Mouse (Mus musculus) layer of hippocampus, adult 11-12 months (tissue): Measurements from ENCODE around the gene Zfp827.
A peak's percentile ranks its signal among the peaks of the same experiment; 100 is the strongest.

Source experiments
- DNase-seq: peaks from one replicate; pipeline ENCODE4 v3.0.0; 2022; ENCODE audit warnings: low spot score

The Zfp827 gene

DNA sequence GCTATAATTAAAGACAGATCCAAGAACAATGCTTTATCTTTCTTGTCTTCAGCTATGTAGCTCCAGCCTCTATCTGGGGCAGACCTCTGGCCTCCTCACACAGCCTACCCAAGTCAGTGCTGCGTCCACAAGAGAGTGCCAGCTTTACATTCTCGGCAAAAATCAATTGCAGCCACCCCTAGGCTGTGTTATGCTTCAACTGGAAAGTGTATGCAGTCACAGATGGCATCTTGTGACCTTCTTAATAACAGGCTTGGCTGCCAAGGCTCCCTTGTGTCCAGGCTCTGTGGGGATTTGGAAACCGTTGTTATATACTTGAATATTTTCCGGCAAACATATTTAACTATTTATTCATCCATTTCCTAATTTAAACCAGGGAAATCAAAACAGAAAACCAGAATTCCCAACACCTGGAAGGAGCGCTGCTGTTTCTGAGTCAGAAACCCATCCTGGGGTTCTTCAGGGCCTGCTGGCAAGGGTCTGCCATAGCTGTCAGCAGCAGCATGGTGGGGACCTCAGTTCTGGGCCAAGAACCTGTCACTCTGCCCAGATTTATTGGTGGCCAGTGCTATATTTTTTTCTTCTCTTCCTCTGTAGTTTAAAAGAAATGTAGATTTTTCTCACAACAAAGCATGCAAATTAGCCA lies 194.0 kb downstream of the Zfp827 start:
- DNase-seq: no peak

DNA sequence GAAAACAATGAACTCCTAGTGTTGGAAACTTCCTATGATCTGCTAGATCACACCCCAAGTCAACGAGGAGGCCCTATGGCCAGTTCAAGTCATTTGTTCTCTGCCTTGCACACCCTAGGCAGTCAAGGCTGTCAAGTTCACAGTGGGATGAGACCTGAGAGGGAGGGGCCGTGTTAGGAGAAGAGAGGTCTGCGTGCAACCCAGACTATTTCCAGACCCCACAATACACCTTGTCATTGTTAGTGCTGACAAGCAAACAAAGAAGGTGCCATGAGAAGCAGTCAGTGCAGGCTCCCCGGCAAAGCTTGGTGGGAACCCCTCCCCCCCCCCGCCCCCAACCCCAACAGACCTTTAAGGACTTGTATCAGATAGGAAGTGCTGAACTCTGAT lies 194.5 kb downstream of the Zfp827 start:
- DNase-seq: no peak

DNA sequence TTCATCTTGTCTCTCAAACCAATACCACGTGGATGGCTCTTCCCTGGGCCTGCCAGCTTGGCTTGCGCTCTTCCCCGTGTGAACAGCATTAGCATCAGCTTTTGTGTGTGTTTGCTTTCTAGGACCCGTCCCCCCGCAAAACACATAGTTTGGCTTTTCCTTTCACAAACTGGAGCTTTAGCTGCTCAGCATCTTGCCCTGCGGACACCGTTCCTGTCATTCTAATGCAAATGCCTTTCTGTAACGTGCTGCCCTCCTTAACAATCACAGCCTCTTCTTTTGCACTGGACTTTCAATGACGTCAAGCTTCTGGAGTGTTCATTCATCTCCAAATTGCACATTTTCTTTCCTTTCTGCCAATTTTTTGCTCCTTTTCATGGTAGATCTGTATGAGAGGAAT lies 196.1 kb downstream of the Zfp827 start:
- DNase-seq: no peak

DNA sequence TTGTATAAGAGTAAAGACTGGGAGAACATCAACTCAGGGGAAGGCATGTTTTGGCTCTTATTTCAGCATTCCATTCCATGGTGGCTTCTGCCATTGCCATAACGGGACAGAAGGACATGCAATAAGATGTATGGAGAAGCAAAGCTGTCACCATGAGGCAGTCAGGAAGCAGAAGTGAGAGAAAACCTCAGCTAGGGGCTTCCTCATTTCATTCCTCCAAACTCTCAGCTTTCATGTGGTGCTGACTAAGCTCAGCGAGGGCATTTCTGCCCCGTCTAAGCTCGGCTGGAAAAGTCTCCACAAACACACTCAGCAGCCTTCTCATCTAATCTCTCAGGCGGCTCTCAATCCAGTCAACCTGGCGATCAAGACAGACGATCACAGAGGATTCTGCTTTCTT lies 197.3 kb downstream of the Zfp827 start:
- peak; percentile 21 for DNase-seq

DNA sequence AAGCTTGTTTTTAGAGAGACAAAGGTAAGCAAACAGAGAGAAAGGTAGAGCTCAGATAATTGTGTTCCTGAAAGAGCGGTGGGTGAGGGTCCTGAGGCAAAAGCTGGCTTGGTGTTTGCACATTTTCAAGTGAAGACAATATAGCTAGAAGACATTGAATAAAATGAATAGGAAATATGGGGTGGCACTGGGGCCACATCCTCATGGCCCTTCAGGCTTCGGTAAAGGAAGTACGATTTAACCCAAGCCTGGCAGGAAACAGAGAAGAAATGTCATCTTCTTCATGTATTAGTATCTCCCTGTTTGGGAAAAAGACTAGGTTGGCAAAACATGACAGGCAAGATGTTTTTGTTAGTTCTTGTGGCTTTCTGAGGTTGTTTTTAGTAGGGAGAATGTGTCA lies 197.8 kb downstream of the Zfp827 start:
- no peak for DNase-seq

DNA sequence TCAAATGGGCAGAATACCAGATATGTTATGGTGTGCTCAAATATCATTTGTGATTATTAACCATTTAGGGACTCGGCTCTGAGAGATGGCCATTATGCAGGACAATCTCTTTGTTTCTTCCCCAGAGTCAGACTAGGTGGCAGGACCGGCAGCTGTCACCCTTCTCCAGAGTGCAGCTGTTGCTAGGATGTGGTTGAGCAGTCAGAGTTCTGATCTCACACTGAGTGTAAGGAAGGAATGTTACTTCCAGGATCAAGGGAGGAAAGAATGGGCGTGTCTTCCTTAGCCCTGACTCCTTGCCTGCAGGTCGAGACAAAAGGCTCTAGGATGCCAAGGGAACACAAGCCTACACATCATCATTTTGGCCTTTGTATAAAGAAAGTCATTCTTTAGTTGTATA lies 199.0 kb downstream of the Zfp827 start:
- DNase-seq: no peak

DNA sequence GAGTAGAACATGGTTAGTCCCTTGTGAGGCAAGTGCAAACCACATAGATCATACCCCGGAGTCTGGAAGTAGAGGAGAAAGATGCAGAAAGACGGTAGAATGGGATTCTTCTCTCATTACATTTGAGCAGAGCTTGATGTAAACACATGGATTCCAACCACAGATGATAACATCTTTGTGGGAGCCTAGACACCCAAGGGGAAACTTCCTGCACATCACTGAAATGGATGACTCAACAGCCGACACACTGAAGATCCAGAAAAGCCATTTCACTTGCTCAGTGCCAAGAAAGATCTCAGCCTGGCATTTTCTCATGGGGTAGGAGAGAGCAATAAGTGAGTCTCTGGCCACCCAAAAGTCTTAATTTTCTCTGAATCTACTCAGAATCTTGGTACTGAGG lies 199.7 kb downstream of the Zfp827 start:
- no peak for DNase-seq

DNA sequence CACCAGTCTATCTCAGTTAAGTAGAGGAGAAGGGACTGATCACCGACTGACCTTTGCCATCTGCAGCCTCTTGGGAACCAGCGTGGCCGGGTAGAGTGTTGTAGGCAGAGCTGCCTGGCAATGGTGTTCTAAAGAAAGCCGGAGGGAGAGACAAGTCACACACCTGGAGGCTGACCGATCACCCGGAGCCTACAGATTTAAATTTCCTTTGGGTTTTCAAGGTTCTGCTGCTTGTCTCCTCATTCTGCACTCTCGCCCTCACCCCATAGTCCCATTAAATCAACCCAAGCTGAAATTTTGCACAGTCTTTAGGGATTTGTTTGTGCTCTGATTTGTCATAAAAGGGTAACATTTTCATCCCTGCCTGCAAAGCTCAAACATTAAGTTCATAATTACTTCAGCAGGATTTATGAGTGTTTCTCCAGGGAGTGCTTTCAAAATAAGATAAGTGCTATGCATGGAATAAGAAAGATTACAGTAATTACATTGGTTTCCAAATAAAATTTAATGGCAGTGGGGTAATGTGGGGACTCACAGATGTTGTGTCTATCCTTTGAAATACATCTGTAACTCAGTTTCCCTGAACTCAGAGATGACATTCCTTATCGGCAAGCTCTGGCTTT lies 201.1 kb downstream of the Zfp827 start:
- no peak for DNase-seq

DNA sequence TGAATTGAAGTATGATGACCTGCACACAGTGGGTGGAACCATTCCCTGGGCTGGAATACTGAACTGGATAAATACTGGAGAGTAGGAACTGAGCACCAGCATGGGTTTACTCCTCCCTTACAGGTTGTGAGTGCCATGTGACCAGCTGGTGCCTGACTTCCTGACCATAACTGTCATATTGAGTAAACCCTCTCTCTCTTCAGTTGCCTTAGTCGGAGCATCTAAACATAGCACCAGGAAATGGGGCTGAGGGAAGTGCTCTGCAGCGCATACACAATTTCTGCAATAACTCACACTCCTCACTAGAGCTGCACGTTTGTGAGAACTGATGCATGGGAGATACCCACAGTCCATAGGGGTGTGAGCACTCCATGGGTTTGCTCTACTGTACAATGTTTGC lies 211.1 kb downstream of the Zfp827 start:
- no peak for DNase-seq

DNA sequence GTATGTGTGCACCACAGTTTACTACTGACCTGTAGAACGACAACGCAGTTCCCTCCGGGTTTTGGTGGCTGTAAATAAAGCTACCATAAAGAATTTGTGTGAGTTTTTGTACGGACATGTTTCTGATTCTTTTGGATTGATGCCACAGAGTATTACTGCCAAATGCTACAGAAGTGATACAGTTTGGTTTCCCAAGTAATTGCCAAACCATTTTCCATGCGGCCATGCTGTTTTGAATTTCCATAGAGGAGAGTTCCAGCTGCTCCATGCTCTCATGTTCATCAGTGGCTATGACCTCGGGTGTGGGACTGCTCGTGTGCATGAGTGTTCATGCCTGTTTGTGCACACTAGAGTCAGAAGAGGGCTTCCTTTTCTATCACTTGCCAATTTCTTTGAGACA lies 211.8 kb downstream of the Zfp827 start:
- DNase-seq: no peak
